Mouse (Mus musculus): ENCODE results near the gene Zbtb37. TPM values are rescaled to one million over a fixed set of nuclear protein-coding genes. Genes with fewer than 3 reads are reported as not detected.

Zbtb37 gene
- total and polyA plus RNA-seq, 3 experiments, result 0.21 to 11.1 (median 8.5) TPM

DNA sequence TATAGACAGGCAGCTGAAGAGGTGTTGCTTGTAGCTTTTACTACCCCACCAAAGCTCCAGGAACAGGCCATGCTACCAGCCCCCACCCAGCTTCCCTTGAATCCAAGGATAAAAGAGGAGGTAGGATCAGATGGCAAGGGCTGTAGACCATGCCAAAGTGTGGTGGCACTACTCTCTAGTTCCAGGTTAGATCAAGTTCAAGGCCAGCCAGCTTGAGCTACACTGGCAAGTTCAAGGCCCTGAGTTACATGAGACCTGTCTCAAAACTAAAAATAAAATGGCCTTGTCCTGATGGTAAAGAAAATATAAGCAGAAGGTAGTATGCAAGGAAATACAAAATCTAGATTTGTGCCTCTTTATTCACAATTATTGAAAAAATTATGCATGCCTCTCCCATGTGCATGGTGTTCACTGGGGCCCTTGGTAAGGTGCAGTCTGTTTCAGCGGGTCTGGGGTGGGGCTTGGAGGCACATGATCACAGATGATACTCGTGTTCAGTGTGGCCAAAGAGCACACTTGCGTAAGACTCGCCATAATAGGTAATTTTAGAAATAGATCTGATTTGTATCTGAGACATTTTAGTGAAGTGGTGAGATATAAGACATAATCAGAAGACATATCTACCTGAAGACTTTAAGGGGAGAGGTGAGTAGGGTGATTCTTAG, 56.4 kb downstream of the Zbtb37 start, which contains the start of gene Serpinc1:
TSS of gene Serpinc1 (plus strand) at position 515 of the 665 bp plus-strand sequence.
- Histone ChIP-seq H3K4me3 (ENCODE audit: low read depth, low read length) (no peak within 1 kb of the TSS), H3K36me3 (replicated peaks) (peaks cover 41% of the 10 kb centered on the region), H3K9me3 (replicated peaks) (no peaks in the 10 kb centered on the region), H3K4me1 (ENCODE audit: insufficient read depth, low read depth, low read length) (no peaks in the 10 kb centered on the region), H3K27me3 (ENCODE audit: insufficient read depth, low read length) (no peaks in the 10 kb centered on the region)
- ATAC-seq (ENCODE audit: extremely low read depth, insufficient number of reproducible peaks, low FRiP score, poor library complexity, severe bottlenecking), result no peak
- no peak for TF ChIP-seq GATA2 (IDR thresholded peaks at IDR 0.05; ENCODE audit: borderline replicate concordance, low read depth, low read length)
- no peak for TF ChIP-seq GATA1 (IDR thresholded peaks at IDR 0.05; ENCODE audit: borderline replicate concordance, low read length)
- no peak for TF ChIP-seq POLR2AphosphoS5 (IDR thresholded peaks at IDR 0.05; ENCODE audit: insufficient replicate concordance, low read depth, low read length)
- TF ChIP-seq CTCF (IDR thresholded peaks at IDR 0.05; ENCODE audit: low read depth, low read length), result no peak
- TF ChIP-seq TAL1 (conservative IDR thresholded peaks at IDR 0.05; ENCODE audit: low read depth, low read length), result no peak
- DNase-seq (ENCODE audit: low spot score), result no peak

DNA sequence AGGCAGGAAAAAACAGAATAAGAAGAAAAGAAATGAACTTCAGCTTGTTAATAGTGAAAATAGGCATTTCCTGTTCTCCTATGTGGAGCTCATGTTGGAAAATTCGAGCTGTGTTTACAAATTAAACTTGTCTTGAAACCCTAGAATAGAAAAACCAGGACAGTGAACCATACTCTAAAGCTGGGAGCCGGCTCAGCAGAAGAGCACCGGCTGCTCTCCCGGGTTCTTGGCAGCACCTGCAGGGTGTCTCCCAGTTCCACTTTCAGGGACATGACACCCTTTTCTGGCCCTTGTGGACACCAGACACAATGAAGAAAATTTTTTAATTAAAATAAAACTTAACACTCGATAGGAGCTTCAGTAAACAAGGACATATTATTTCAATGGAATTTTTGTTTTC, 66.0 kb downstream of the Zbtb37 start:
- no peak for ATAC-seq (ENCODE audit: extremely low read depth, insufficient number of reproducible peaks, low FRiP score, poor library complexity, severe bottlenecking)
- H3K27me3 ChIP-seq (ENCODE audit: insufficient read depth, low read length), result no peaks in the 10 kb centered on the region
- peaks cover 71% of the 10 kb centered on the region for H3K36me3 ChIP-seq (replicated peaks)
- TF ChIP-seq GATA1 (IDR thresholded peaks at IDR 0.05; ENCODE audit: borderline replicate concordance, low read length), result no peak
- no peak for TF ChIP-seq TAL1 (conservative IDR thresholded peaks at IDR 0.05; ENCODE audit: low read depth, low read length)
- no peaks in the 10 kb centered on the region for H3K4me1 ChIP-seq (ENCODE audit: insufficient read depth, low read depth, low read length)
- DNase-seq (ENCODE audit: low spot score), result no peak
- no peaks in the 10 kb centered on the region for H3K9me3 ChIP-seq (replicated peaks)
- no peak overlapping the region for H3K4me3 ChIP-seq (ENCODE audit: low read depth, low read length)

DNA sequence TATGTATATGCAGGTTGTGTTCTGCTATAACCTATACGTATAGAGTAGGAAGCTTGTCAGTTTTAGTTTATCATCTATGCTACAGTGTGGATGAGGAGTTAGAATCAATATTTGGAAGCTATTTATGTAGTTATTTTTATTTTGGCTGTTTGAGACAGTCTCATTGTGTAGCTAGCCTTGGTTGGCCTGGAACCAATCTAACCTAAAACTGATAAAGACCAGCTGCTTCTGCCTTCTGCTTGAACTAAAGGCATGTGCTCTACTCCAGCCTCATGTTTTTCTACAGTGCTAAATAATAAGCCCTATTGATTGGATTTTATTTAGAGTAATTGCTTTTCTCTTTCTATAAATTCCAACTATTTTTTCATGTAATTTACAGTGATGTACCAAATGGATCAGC, 67.4 kb downstream of the Zbtb37 start:
- ATAC-seq (ENCODE audit: extremely low read depth, insufficient number of reproducible peaks, low FRiP score, poor library complexity, severe bottlenecking), result no peak

DNA sequence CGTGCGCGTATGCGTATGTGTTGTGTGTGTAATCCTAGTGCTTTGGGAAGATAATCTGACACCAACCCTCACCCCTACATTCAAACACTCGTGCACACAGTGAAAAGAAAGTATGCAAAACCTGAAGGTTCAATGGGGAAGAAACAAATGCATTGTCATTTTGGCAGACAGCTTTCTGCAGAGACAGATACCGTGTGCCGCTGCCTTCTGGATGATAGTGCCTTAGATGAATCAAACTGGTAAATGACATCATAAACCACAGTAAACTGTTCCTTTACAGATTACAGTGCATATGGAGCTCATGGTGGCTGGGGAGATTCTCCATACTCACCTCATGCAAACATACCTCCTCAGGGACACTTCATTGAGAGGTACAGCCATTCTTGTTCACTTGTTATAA, 71.5 kb downstream of the Zbtb37 start:
- no peak for DNase-seq (ENCODE audit: low spot score)
- H3K36me3 ChIP-seq (replicated peaks), result peaks cover 84% of the 10 kb centered on the region
- no peak for ATAC-seq (ENCODE audit: extremely low read depth, insufficient number of reproducible peaks, low FRiP score, poor library complexity, severe bottlenecking)
- TF ChIP-seq GATA1 (IDR thresholded peaks at IDR 0.05; ENCODE audit: borderline replicate concordance, low read length) (no peak), GATA2 (IDR thresholded peaks at IDR 0.05; ENCODE audit: borderline replicate concordance, low read depth, low read length) (no peak), TAL1 (conservative IDR thresholded peaks at IDR 0.05; ENCODE audit: low read depth, low read length) (no peak), CTCF (IDR thresholded peaks at IDR 0.05; ENCODE audit: low read depth, low read length) (no peak), POLR2AphosphoS5 (IDR thresholded peaks at IDR 0.05; ENCODE audit: insufficient replicate concordance, low read depth, low read length) (no peak)
- no peak overlapping the region for H3K4me3 ChIP-seq (ENCODE audit: low read depth, low read length)
- no peaks in the 10 kb centered on the region for H3K27me3 ChIP-seq (ENCODE audit: insufficient read depth, low read length)
- H3K4me1 ChIP-seq (ENCODE audit: insufficient read depth, low read depth, low read length), result no peaks in the 10 kb centered on the region
- no peaks in the 10 kb centered on the region for H3K9me3 ChIP-seq (replicated peaks)

More for the DNA sequence above, 67.4 kb downstream of the Zbtb37 start:
- Histone ChIP-seq H3K4me1 (ENCODE audit: insufficient read depth, low read depth, low read length) (no peaks in the 10 kb centered on the region), H3K36me3 (replicated peaks) (peaks cover 83% of the 10 kb centered on the region), H3K9me3 (replicated peaks) (no peaks in the 10 kb centered on the region), H3K4me3 (ENCODE audit: low read depth, low read length) (no peak overlapping the region), H3K27me3 (ENCODE audit: insufficient read depth, low read length) (no peaks in the 10 kb centered on the region)
- no peak for DNase-seq (ENCODE audit: low spot score)
- TF ChIP-seq GATA1 (IDR thresholded peaks at IDR 0.05; ENCODE audit: borderline replicate concordance, low read length), result no peak
- TF ChIP-seq POLR2AphosphoS5 (IDR thresholded peaks at IDR 0.05; ENCODE audit: insufficient replicate concordance, low read depth, low read length), result no peak
- no peak for TF ChIP-seq GATA2 (IDR thresholded peaks at IDR 0.05; ENCODE audit: borderline replicate concordance, low read depth, low read length)
- no peak for TF ChIP-seq CTCF (IDR thresholded peaks at IDR 0.05; ENCODE audit: low read depth, low read length)
- TF ChIP-seq TAL1 (conservative IDR thresholded peaks at IDR 0.05; ENCODE audit: low read depth, low read length), result no peak

Other genes with a start within 250 kb of the Zbtb37 start
- gene Rabgap1l, start 241.6 kb downstream of the Zbtb37 start, total RNA-seq (2014; fragmentation: Nextera tagmentation), result 256 and 302 TPM in 2 replicates
- gene Rabgap1l, start 241.6 kb downstream of the Zbtb37 start, total RNA-seq (2017), result 237 and 325 TPM in 2 replicates
- gene Rabgap1l, start 241.6 kb downstream of the Zbtb37 start, polyA plus RNA-seq (2012), result 11.8 and 12.9 TPM in 2 replicates
- 46.5 and 53.6 TPM in 2 replicates for gene Rc3h1, start 128.4 kb downstream of the Zbtb37 start, total RNA-seq (2014; fragmentation: Nextera tagmentation)
- 19.5 and 27.0 TPM in 2 replicates for gene Rc3h1, start 128.4 kb downstream of the Zbtb37 start, total RNA-seq (2017)
- gene Rc3h1, start 128.4 kb downstream of the Zbtb37 start, polyA plus RNA-seq (2012), result 0.90 and 1.3 TPM in 2 replicates
- 1.3 and 1.8 TPM in 2 replicates for gene Serpinc1, start 56.3 kb downstream of the Zbtb37 start, total RNA-seq (2014; fragmentation: Nextera tagmentation)
- gene Serpinc1, start 56.3 kb downstream of the Zbtb37 start, total RNA-seq (2017), result 0.81 and 1.2 TPM in 2 replicates
- gene Serpinc1, start 56.3 kb downstream of the Zbtb37 start, polyA plus RNA-seq (2012), result 0.13 and 0.17 TPM in 2 replicates
- gene Dars2, start 35.8 kb upstream of the Zbtb37 start, total RNA-seq (2014; fragmentation: Nextera tagmentation), result 35.2 and 41.1 TPM in 2 replicates
- 36.2 and 39.1 TPM in 2 replicates for gene Dars2, start 35.8 kb upstream of the Zbtb37 start, total RNA-seq (2017)
- 3.8 and 4.3 TPM in 2 replicates for gene Dars2, start 35.8 kb upstream of the Zbtb37 start, polyA plus RNA-seq (2012)
- gene Cenpl, start 35.9 kb upstream of the Zbtb37 start, total RNA-seq (2014; fragmentation: Nextera tagmentation), result 19.3 and 20.6 TPM in 2 replicates
- 4.5 and 6.4 TPM in 2 replicates for gene Cenpl, start 35.9 kb upstream of the Zbtb37 start, total RNA-seq (2017)
- gene Cenpl, start 35.9 kb upstream of the Zbtb37 start, polyA plus RNA-seq (2012), result 8.6 and 9.0 TPM in 2 replicates
- gene Klhl20, start 96.7 kb upstream of the Zbtb37 start, total RNA-seq (2014; fragmentation: Nextera tagmentation), result 52.5 and 56.2 TPM in 2 replicates
- gene Klhl20, start 96.7 kb upstream of the Zbtb37 start, total RNA-seq (2017), result 23.7 and 27.3 TPM in 2 replicates
- gene Klhl20, start 96.7 kb upstream of the Zbtb37 start, polyA plus RNA-seq (2012), result 1.6 and 2.9 TPM in 2 replicates
- not detected in 2 replicates for gene Ankrd45, start 107.8 kb upstream of the Zbtb37 start, total RNA-seq (2014; fragmentation: Nextera tagmentation)
- gene Ankrd45, start 107.8 kb upstream of the Zbtb37 start, total RNA-seq (2017), result 0.06 and 0.11 TPM in 2 replicates
- gene Ankrd45, start 107.8 kb upstream of the Zbtb37 start, polyA plus RNA-seq (2012), result not detected in 2 replicates
- gene Tex50, start 124.5 kb upstream of the Zbtb37 start, total RNA-seq (2014; fragmentation: Nextera tagmentation), result not detected in 2 replicates
- 0.23 TPM in 1 of 2 replicates, not detected in the other for gene Tex50, start 124.5 kb upstream of the Zbtb37 start, total RNA-seq (2017)
- gene Tex50, start 124.5 kb upstream of the Zbtb37 start, polyA plus RNA-seq (2012), result not detected in 2 replicates
- 255 and 275 TPM in 2 replicates for gene Prdx6, start 216.4 kb upstream of the Zbtb37 start, total RNA-seq (2014; fragmentation: Nextera tagmentation)
- gene Prdx6, start 216.4 kb upstream of the Zbtb37 start, total RNA-seq (2017), result 560 and 599 TPM in 2 replicates
- 37.6 and 51.6 TPM in 2 replicates for gene Prdx6, start 216.4 kb upstream of the Zbtb37 start, polyA plus RNA-seq (2012)